Mouse (Mus musculus) ES-Bruce4 (cell line): ENCODE measurements around the gene Mgrn1. TPM values are rescaled to one million over a fixed set of nuclear protein-coding genes. Genes with fewer than 3 reads are reported as not detected.
A peak's percentile ranks its signal among the peaks of the same experiment; 100 is the strongest.

Experiments
- H3K27ac ChIP-seq: 2 replicates; pipeline ENCODE4 v1.5.1; 2012; ENCODE audit warnings: low read length, inconsistent platforms; ENCODE audit not compliant: insufficient read depth
- H3K27me3 ChIP-seq: 2 replicates; pipeline ENCODE4 v1.6.1; 2012; ENCODE audit warnings: mild to moderate bottlenecking, low read length, inconsistent platforms; ENCODE audit not compliant: control insufficient read depth, poor library complexity, insufficient read depth, severe bottlenecking
- H3K36me3 ChIP-seq: 2 replicates; pipeline ENCODE4 v1.6.1; 2012; ENCODE audit warnings: inconsistent platforms, mild to moderate bottlenecking, low read length, moderate library complexity; ENCODE audit not compliant: control insufficient read depth, poor library complexity, insufficient read depth, severe bottlenecking
- H3K4me1 ChIP-seq: one replicate; pipeline ENCODE4 v1.8.1; 2011; ENCODE audit warnings: low read length; ENCODE audit not compliant: control insufficient read depth, insufficient read depth
- H3K4me3 ChIP-seq: 2 replicates; pipeline ENCODE4 v1.5.1; 2011; ENCODE audit warnings: low read depth, mild to moderate bottlenecking, low read length
- H3K9ac ChIP-seq: 2 replicates; pipeline ENCODE4 v1.6.1; 2012; ENCODE audit warnings: low read depth, mild to moderate bottlenecking, inconsistent platforms; ENCODE audit not compliant: poor library complexity, severe bottlenecking
- H3K9me3 ChIP-seq: replicated peaks from 2 replicates; pipeline ENCODE4 v1.6.1; 2012; ENCODE audit warnings: mild to moderate bottlenecking, low read length, inconsistent platforms; ENCODE audit not compliant: control insufficient read depth, poor library complexity, insufficient read depth, severe bottlenecking
- CTCF ChIP-seq: IDR thresholded peaks from one replicate; pipeline ENCODE4 v1.8.1; 2011; ENCODE audit warnings: low read depth, low read length
- EP300 ChIP-seq: IDR thresholded peaks from 2 replicates; pipeline ENCODE4 v1.6.1; 2011; ENCODE audit warnings: low read depth, low read length; ENCODE audit not compliant: insufficient read depth
- POLR2A ChIP-seq: IDR thresholded peaks from one replicate; pipeline ENCODE4 v1.8.1; 2011; ENCODE audit warnings: low read length; ENCODE audit not compliant: insufficient read depth
- polyA plus RNA-seq: library from polyadenylated mRNA; stranded (reverse); fragments of >200 nt; gene quantifications from 2 replicates; pipeline ENCODE4 v1.2.4, GENCODE M21; 2011; ENCODE audit warnings: low read depth; ENCODE audit not compliant: missing spikeins, insufficient read depth, insufficient read length

Mgrn1 gene
- polyA plus RNA-seq, 1 experiment: 46.6 TPM

DNA sequence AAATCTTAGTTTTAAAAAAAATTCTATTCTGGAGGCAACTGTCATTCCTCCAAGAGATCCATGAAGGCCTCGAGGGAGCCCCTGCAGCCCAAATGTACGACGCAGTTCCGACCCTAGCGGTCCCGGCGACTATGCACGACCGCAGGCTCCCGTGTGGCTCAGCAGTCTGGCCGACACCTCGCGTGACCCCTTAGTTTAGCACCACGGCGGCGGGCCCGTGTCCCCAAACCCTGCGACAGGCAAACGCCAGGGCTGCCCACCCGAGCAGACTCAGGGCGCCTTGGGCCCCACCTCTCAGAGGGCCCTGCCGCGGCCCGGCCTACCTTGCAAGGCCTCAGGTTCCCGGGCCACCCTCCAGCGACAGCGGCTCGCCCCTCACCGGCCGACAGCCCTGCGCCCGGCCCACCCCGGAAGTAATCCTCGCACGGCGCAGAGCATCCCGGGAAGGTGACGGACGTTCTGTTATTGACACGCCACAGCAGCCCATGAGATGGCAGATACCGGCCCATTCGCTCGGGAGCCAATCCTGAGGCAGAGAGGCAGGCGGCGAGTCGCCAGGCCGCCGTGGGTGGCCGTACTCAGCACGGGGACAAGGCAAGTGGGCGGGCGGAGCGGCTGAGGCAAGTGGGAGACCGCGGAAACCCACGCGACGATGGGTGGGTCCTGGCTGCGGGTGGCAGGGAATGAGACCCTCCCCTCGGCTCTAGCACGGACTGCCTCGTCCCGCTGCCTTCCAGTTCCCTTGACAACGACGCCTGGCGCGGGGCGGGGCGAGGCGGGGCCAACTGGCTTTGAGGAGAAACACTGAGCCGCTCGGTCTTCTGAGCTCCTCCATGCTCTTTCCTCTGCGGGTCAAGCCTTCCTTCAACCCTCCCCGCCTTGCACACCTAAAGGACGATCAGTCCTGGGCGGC is 78.0 kb downstream of the Mgrn1 start, which contains the start of gene Anks3:
Anks3 (minus strand) TSS at position 409 of the 913 bp plus-strand sequence.
- TF ChIP-seq POLR2A: no peak
- TF ChIP-seq EP300: no peak
- TF ChIP-seq CTCF: no peak
- Histone ChIP-seq H3K9ac (peak within 1 kb of the TSS; percentile 45), H3K9me3 (no peaks in the 10 kb centered on the region), H3K27me3 (no peaks in the 10 kb centered on the region), H3K4me3 (peak within 1 kb of the TSS; percentile 63), H3K27ac (no peak within 1 kb of the TSS), H3K36me3 (no peaks in the 10 kb centered on the region), H3K4me1 (no peaks in the 10 kb centered on the region)

DNA sequence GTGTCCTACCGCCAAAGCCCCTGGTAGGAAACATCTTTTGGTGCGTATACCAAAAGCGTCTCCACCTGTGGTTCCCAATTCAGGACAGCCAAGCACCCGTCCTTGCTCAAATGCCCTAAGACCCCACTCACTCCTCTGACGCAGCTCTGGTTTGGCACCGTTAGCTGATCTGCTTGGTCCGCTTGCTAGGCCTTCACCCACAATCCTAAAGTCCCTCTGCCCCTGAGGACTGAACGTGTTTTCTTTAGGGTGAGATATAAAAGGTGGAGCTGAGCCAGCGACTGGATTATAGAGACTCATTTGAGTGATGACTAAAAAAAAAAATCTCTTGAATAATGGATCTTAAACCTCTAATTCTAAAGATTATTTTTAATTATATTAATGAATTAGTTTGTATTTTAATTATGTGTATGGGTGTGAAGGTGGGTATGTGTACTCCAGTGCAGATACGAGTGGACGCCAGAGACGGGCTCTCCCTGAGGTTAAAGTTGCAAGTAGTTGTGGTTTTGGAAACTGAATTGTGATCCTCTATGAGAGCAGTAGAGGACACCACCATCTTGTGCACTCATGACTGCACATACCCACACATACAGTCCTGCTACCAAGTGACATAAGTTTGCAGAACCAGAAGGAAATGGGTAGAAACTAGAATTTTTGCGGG is 78.8 kb downstream of the Mgrn1 start:
- Histone ChIP-seq H3K36me3 (no peaks in the 10 kb centered on the region), H3K4me3 (peak overlapping the region; percentile 63), H3K27me3 (no peaks in the 10 kb centered on the region), H3K27ac (no peak overlapping the region), H3K4me1 (no peaks in the 10 kb centered on the region), H3K9ac (peak overlapping the region; percentile 45), H3K9me3 (no peaks in the 10 kb centered on the region)
- TF ChIP-seq EP300 (no peak), POLR2A (no peak), CTCF (no peak)

DNA sequence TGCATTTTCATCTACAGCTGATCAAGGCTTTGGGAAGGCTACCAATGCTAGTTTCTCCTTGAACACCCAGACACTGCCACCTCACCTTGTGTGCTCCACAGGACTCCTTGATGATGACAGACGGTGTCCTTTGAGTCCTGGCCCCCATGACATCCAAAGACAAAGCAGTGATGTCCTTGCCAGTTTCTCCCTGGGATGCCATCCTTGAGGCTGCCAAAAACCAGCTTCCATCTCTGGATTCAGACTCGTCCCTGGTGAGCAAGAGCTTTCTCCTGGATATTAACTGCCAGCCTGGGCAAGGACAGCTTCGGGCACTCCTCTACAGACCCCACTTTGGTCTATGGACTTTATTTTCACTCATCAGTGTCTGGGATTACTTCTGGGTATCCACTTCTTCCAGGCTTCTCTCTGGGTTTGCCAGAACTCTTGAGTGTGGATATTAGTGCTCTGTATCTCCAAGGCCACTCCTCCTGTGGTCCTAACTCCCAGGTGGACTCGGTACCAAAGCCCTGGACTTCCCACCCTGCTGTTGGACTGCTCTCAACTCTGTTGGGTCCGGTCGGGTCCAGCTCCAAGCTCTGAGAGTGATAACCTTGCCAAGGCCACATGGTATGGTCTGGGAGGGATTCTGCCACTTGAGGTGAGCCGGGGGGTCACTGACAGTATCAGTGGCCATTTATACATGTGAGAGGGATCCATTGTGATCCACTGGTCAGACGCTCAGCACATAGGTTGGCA is 79.5 kb downstream of the Mgrn1 start:
- Histone ChIP-seq H3K4me3 (no peak overlapping the region), H3K9ac (no peak overlapping the region)

DNA sequence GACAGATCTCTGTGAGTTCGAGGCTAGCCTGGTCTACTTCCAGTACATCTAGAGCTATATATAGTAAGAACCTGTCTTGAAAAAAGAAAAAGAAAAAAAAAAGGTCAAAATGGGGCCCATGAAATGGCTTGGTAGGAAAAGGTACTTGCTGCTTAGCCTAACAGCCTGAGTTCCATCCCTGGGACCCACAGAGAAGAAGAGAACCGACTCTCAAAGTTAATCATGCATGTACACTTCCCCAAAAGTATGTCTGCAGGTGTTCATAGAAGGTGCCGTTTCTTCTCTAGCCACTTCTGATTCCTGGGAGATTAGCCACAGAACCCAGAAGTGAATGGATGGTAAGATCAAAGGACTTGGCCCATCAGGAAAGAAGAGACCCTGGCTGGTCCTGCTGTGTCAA is 82.4 kb downstream of the Mgrn1 start:
- Histone ChIP-seq H3K4me3 (no peak overlapping the region), H3K27ac (no peak overlapping the region), H3K9ac (no peak overlapping the region), H3K36me3 (no peaks in the 10 kb centered on the region), H3K9me3 (no peaks in the 10 kb centered on the region), H3K27me3 (no peaks in the 10 kb centered on the region), H3K4me1 (no peaks in the 10 kb centered on the region)
- TF ChIP-seq POLR2A (no peak), EP300 (no peak), CTCF (no peak)

More for the DNA sequence above, 79.5 kb downstream of the Mgrn1 start:
- no peaks in the 10 kb centered on the region for H3K4me1 ChIP-seq
- no peaks in the 10 kb centered on the region for H3K36me3 ChIP-seq
- no peak overlapping the region for H3K27ac ChIP-seq
- H3K27me3 ChIP-seq: no peaks in the 10 kb centered on the region
- no peaks in the 10 kb centered on the region for H3K9me3 ChIP-seq
- no peak for TF ChIP-seq EP300
- no peak for TF ChIP-seq CTCF
- TF ChIP-seq POLR2A: no peak

DNA sequence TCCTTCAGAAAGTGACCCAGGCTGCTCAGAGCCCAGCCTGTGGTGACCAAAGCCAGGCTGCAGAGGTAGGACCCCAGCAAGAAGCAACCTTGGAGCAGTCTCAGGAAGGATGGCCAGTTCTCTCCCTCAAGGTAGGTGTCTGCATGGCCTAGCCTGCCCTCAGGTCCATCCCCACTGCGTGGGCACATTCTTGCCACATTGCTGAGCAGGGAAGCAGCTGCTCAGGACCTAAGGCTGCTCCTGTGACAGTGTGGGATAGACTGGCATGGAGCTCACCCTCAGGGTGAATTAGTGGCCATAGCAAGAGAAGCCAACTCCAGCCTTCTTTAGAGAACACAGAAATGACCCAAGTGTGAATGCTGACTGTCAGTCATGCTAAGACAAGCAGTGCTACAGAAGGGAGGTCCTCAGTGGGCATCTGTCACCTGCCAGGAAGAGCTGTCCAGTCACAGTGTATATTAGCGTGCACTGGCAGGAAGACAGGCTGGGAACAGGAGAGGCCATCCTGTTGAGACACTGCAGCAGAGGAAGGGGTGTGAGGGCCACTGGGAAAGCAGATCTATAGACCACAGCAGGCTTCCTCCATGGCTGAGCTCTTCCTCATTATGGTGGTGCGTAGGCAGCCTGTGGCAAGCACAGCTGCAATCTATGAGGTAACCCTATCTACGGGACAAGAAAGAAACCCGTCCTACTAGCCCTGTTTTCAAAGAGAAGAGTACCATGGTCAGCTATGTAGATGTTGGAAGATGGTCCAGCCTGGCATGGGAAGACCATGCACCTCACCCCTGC is 83.2 kb downstream of the Mgrn1 start:
- Histone ChIP-seq H3K27me3 (no peaks in the 10 kb centered on the region), H3K9me3 (no peaks in the 10 kb centered on the region), H3K4me1 (no peaks in the 10 kb centered on the region), H3K36me3 (no peaks in the 10 kb centered on the region), H3K27ac (no peak overlapping the region), H3K4me3 (no peak overlapping the region), H3K9ac (no peak overlapping the region)
- TF ChIP-seq POLR2A (no peak), EP300 (no peak), CTCF (no peak)
